Mouse (Mus musculus) CH12.LX (cell line): ENCODE measurements at regions not wholly inside any gene's neighbourhood (a gene's known extent, or its start where the extent isn't known, plus 50 kb on each side); places are given as distances from the start of the nearest gene placed in this dataset.

Experiments
- DNase-seq: peaks from one replicate; pipeline ENCODE4 v3.0.0-alpha.2; 2013; ENCODE audit errors: extremely low read depth
- H3K27ac ChIP-seq: 2 replicates; pipeline ENCODE4 v1.5.1; 2012; ENCODE audit warnings: low read depth, mild to moderate bottlenecking, control low read depth, moderate library complexity; ENCODE audit not compliant: insufficient read depth
- H3K27me3 ChIP-seq: replicated peaks from 2 replicates; pipeline ENCODE3; 2012; ENCODE audit warnings: inconsistent platforms
- H3K36me3 ChIP-seq, 2 experiments: replicated peaks in 1 of 2; 2 replicates each; pipeline versions ENCODE3 to v1.6.1; 2012; ENCODE audit warnings: inconsistent platforms in 1 of 2, low read length in 1 of 2, mild to moderate bottlenecking in 1 of 2, mixed read lengths in 1 of 2, moderate library complexity in 1 of 2; ENCODE audit not compliant: control insufficient read depth in 1 of 2, insufficient read depth in 1 of 2
- H3K4me1 ChIP-seq, 2 experiments: 2 replicates each; pipeline ENCODE4 v1.6.1; 2012; ENCODE audit warnings: inconsistent platforms in 1 of 2, moderate library complexity in 1 of 2; ENCODE audit not compliant: insufficient read depth in 2 of 2, control insufficient read depth in 1 of 2
- H3K4me2 ChIP-seq: 2 replicates; pipeline ENCODE4 v1.6.1; 2012; ENCODE audit warnings: low read depth, mild to moderate bottlenecking, control low read depth; ENCODE audit not compliant: poor library complexity, insufficient read depth, severe bottlenecking
- H3K4me3 ChIP-seq, 3 experiments: fragments of 150-350 bp in 1 of 3; sonication (generic) in 1 of 3; replicated peaks in 1 of 3; 2 replicates each; pipeline versions ENCODE3 to v1.5.1; 2011 to 2012; ENCODE audit warnings: low read depth in 2 of 3, low read length in 2 of 3, mild to moderate bottlenecking in 2 of 3, moderate library complexity in 2 of 3, control low read depth in 1 of 3, improper control_type of control experiment in 1 of 3, inconsistent platforms in 1 of 3, mixed read lengths in 1 of 3; ENCODE audit not compliant: poor library complexity in 1 of 3
- H3K79me2 ChIP-seq: replicated peaks from 2 replicates; pipeline ENCODE4 v1.6.1; 2012; ENCODE audit warnings: mild to moderate bottlenecking, moderate library complexity; ENCODE audit not compliant: control insufficient read depth, poor library complexity, insufficient read depth, severe bottlenecking; ENCODE audit errors: extremely low read depth
- H3K9ac ChIP-seq: 2 replicates; pipeline ENCODE4 v1.6.1; 2012; ENCODE audit warnings: low read depth, mild to moderate bottlenecking, control low read depth, moderate library complexity; ENCODE audit not compliant: insufficient read depth
- H3K9me3 ChIP-seq: replicated peaks from 2 replicates; pipeline ENCODE3; 2012; ENCODE audit warnings: low read length, inconsistent platforms, mixed read lengths
- CHD1 ChIP-seq: IDR thresholded peaks from 2 replicates; pipeline ENCODE4 v1.6.1; 2012; ENCODE audit warnings: low read depth, low read length, improper control_type of control experiment, inconsistent platforms
- CHD2 ChIP-seq: IDR thresholded peaks from 2 replicates; pipeline ENCODE4 v1.6.1; 2011; ENCODE audit warnings: low read length, improper control_type of control experiment
- CTCF ChIP-seq, 2 experiments: IDR thresholded peaks in 1 of 2; conservative IDR thresholded peaks in 1 of 2; 2 replicates each; pipeline ENCODE4 v1.5.1; 2011 to 2012; ENCODE audit warnings: low read depth in 2 of 2, low read length in 2 of 2, improper control_type of control experiment in 1 of 2, inconsistent platforms in 1 of 2, mild to moderate bottlenecking in 1 of 2, moderate library complexity in 1 of 2
- ELF1 ChIP-seq: IDR thresholded peaks from 2 replicates; pipeline ENCODE4 v1.6.1; 2014; ENCODE audit warnings: low read depth, mild to moderate bottlenecking, inconsistent platforms, low read length, improper control_type of control experiment
- ETS1 ChIP-seq: conservative IDR thresholded peaks from 2 replicates; pipeline ENCODE4 v1.6.1; 2012; ENCODE audit warnings: low read depth, mild to moderate bottlenecking, inconsistent platforms, low read length, improper control_type of control experiment, moderate library complexity
- GABPA ChIP-seq: IDR thresholded peaks from 2 replicates; pipeline ENCODE4 v1.6.1; 2012; ENCODE audit warnings: low read depth, low read length, improper control_type of control experiment, inconsistent platforms; ENCODE audit not compliant: insufficient replicate concordance
- HCFC1 ChIP-seq: IDR thresholded peaks from 2 replicates; pipeline ENCODE4 v1.6.1; 2012; ENCODE audit warnings: low read depth, mild to moderate bottlenecking, inconsistent platforms, low read length, improper control_type of control experiment
- IRF4 ChIP-seq: IDR thresholded peaks from 2 replicates; pipeline ENCODE4 v1.6.1; 2014; ENCODE audit warnings: low read depth, mild to moderate bottlenecking, inconsistent platforms, low read length, improper control_type of control experiment
- JUND ChIP-seq: conservative IDR thresholded peaks from 2 replicates; pipeline ENCODE4 v1.6.1; 2011; ENCODE audit warnings: low read depth, low read length, improper control_type of control experiment
- MAFK ChIP-seq: IDR thresholded peaks from 2 replicates; pipeline ENCODE4 v1.6.1; 2011; ENCODE audit warnings: low read length, improper control_type of control experiment; ENCODE audit not compliant: insufficient replicate concordance
- MAX ChIP-seq: IDR thresholded peaks from 2 replicates; pipeline ENCODE4 v1.6.1; 2011; ENCODE audit warnings: low read length, improper control_type of control experiment
- MAZ ChIP-seq: IDR thresholded peaks from 2 replicates; pipeline ENCODE4 v1.6.1; 2012; ENCODE audit warnings: low read depth, mild to moderate bottlenecking, inconsistent platforms, low read length, improper control_type of control experiment, moderate library complexity
- MYC ChIP-seq: IDR thresholded peaks from 2 replicates; pipeline ENCODE4 v1.6.1; 2011; ENCODE audit warnings: low read depth, mild to moderate bottlenecking, improper control_type of control experiment, low read length
- NELFE ChIP-seq: IDR thresholded peaks from 2 replicates; pipeline ENCODE4 v1.6.1; 2011; ENCODE audit warnings: low read depth, low read length, improper control_type of control experiment
- PAX5 ChIP-seq: IDR thresholded peaks from 2 replicates; pipeline ENCODE4 v1.6.1; 2012; ENCODE audit warnings: low read length, inconsistent platforms, mixed read lengths
- POLR2A ChIP-seq: IDR thresholded peaks from 2 replicates; pipeline ENCODE4 v1.6.1; 2011; ENCODE audit warnings: low read depth, mild to moderate bottlenecking, improper control_type of control experiment, low read length
- RAD21 ChIP-seq: IDR thresholded peaks from 2 replicates; pipeline ENCODE4 v1.6.1; 2011; ENCODE audit warnings: low read depth, mild to moderate bottlenecking, low read length, improper control_type of control experiment, moderate library complexity
- RCOR1 ChIP-seq: conservative IDR thresholded peaks from 2 replicates; pipeline ENCODE4 v1.6.1; 2012; ENCODE audit warnings: low read depth, mild to moderate bottlenecking, inconsistent platforms, low read length, improper control_type of control experiment
- SMC3 ChIP-seq: IDR thresholded peaks from 2 replicates; pipeline ENCODE4 v1.6.1; 2011; ENCODE audit warnings: low read depth, low read length, improper control_type of control experiment
- TBP ChIP-seq: conservative IDR thresholded peaks from 2 replicates; pipeline ENCODE4 v1.6.1; 2011; ENCODE audit warnings: low read depth, low read length, improper control_type of control experiment
- TCF12 ChIP-seq: IDR thresholded peaks from 2 replicates; pipeline ENCODE4 v1.6.1; 2014; ENCODE audit warnings: low read depth, mild to moderate bottlenecking, inconsistent platforms, low read length, improper control_type of control experiment
- USF1 ChIP-seq: IDR thresholded peaks from 2 replicates; pipeline ENCODE4 v1.6.1; 2014; ENCODE audit warnings: low read depth, mild to moderate bottlenecking, inconsistent platforms, low read length, improper control_type of control experiment
- ZC3H11A ChIP-seq: IDR thresholded peaks from 2 replicates; pipeline ENCODE4 v1.6.1; 2012; ENCODE audit warnings: low read depth, mild to moderate bottlenecking, inconsistent platforms, low read length, improper control_type of control experiment
- ZKSCAN1 ChIP-seq: IDR thresholded peaks from 2 replicates; pipeline ENCODE4 v1.6.1; 2012; ENCODE audit warnings: low read depth, inconsistent platforms, low read length, improper control_type of control experiment, borderline replicate concordance
- ZMIZ1 ChIP-seq: IDR thresholded peaks from 2 replicates; pipeline ENCODE4 v1.6.1; 2012; ENCODE audit warnings: low read depth, mild to moderate bottlenecking, inconsistent platforms, low read length, improper control_type of control experiment
- ZNF384 ChIP-seq: IDR thresholded peaks from 2 replicates; pipeline ENCODE4 v1.6.1; 2012; ENCODE audit warnings: low read depth, low read length, improper control_type of control experiment, inconsistent platforms
- dilution Hi-C: fragments of 300-500 bp; cut with MboI; formaldehyde crosslinking; loops from 2 replicates; pipeline ENCODE4 v1.14.3; 2020; ENCODE audit warnings: low sequenced_read_pairs; ENCODE audit not compliant: extremely low pct_unique_long_range_greater_than_20kb, extremely low pct_ligation_motif_present
- in situ Hi-C: fragments of 300-500 bp; cut with MboI; formaldehyde crosslinking; loops from 3 replicates; pipeline ENCODE4 v1.14.3; 2019; ENCODE audit warnings: low sequenced_read_pairs, low pct_ligation_motif_present, low pct_unique_long_range_greater_than_20kb, mixed read lengths

DNA sequence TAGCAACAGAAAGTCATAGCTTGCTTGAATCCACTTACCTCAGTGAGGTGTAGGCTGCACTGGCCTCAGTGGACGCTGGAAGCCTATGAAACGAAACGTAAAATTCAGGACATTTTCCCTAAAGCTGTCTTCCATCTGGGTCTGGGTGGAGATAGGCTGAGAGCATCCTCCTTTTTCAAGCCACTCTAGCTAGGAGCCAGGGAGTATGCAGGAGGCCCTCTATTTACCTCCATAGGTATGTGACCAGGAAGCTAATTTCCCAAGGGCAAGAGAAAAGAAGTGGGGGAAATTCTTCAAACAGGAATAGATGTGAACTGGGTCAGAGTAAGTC lies 95.9 kb upstream of the Tmem45b start:
- TF ChIP-seq MYC: no peak
- TF ChIP-seq TBP: no peak
- TF ChIP-seq ETS1: no peak
- no peak for TF ChIP-seq RCOR1
- no peak for TF ChIP-seq GABPA
- no peak for TF ChIP-seq MAZ
- no peak for TF ChIP-seq MAFK
- no peak for TF ChIP-seq USF1
- Histone ChIP-seq H3K4me1 (peaks cover 4 to 8% of the 10 kb centered on the region in 2 experiments; a peak in 2 of 4 replicates), H3K9ac (no peak overlapping the region), H3K79me2 (no peaks in the 10 kb centered on the region), H3K27me3 (no peaks in the 10 kb centered on the region), H3K27ac (no peak overlapping the region), H3K9me3 (peaks cover 2% of the 10 kb centered on the region), H3K36me3 (no peaks in the 10 kb centered on the region), H3K4me3 (no peak overlapping the region), H3K4me2 (no peak overlapping the region)
- DNase-seq: no peak
- dilution Hi-C loops: no loop called here
- in situ Hi-C loops: loop anchor here (25.0 kb wide), 1 partner anchor 602 kb away; no protein-coding TSS in a partner anchor

DNA sequence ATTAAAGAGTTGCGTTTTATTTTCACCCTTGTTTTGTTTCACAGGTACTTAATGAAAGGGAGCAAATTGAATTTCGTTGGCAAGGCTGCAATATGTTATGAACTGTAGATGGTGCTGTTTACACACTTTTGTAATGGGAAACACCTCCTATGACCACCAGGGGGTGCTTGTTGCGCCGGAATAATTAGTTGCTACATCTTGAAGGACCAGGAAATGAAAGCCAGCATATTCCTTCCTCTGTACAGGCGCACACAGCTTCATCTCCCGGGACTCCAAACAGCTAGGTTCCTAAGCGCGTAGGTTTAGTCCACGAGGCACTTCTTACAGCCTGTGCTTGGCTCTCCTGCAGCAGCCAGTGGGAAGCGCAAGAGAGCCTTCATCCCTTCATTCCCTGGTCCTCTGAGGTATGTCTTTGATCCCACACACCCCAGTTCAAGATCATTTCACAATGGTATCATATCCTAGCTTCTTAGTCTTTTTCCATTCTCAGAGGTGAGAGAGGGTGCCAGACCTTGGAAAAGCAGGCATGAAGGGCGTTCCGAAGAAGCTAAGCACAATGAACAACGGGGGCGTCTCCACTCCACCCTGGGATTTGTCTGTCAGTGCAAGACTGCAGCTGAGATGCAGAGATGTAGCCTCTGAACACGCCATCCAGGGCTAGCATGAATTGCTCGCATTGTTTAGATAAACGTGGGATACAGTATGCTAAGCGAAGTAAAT lies 95.4 kb upstream of the Tmem45b start:
- Histone ChIP-seq H3K9ac (no peak overlapping the region), H3K27ac (no peak overlapping the region), H3K79me2 (no peaks in the 10 kb centered on the region), H3K9me3 (peaks cover 2% of the 10 kb centered on the region), H3K4me3 (peak overlapping the region in 1 of 3 experiments; percentile 51), H3K27me3 (no peaks in the 10 kb centered on the region), H3K4me2 (peak overlapping the region; percentile 67), H3K4me1 (peaks cover 4 to 8% of the 10 kb centered on the region in 2 experiments; a peak in 2 of 4 replicates), H3K36me3 (no peaks in the 10 kb centered on the region)
- TF ChIP-seq HCFC1 (0 out of 2 replicates have a peak, but pooled peaks have one; percentile 41), POLR2A (no peak), JUND (0 out of 2 replicates have a peak, but pooled peaks have one; percentile 25), CHD1 (no peak), RAD21 (peak; percentile 98), TBP (0 out of 2 replicates have a peak, but pooled peaks have one; percentile 38), ZNF384 (no peak), ZMIZ1 (no peak), CHD2 (no peak), TCF12 (no peak), CTCF (conservative IDR thresholded peaks at IDR 0.05 in 1 of 2, IDR thresholded peaks at IDR 0.05 in 1 of 2; ENCODE audit: low read depth in 2 of 2, low read length in 2 of 2) (peak; percentile 97 to 100), ZKSCAN1 (no peak), IRF4 (no peak; the same call in 1 of the 2 replicates), MYC (no peak), MAX (no peak), ZC3H11A (peak; percentile 77; the same call in 1 of the 2 replicates), ELF1 (peak; percentile 57; the same call in 1 of the 2 replicates), NELFE (peak; percentile 83; the same call in 1 of the 2 replicates), SMC3 (peak; percentile 99), USF1 (no peak), PAX5 (no peak)
- dilution Hi-C loops (no loop called here), in situ Hi-C loops (loop anchor here (5.0 to 25.0 kb wide), 3 partner anchors 155 to 603 kb away; no protein-coding TSS in a partner anchor)
- DNase-seq: peak; percentile 84
